Comparison of ENCODE assay signal across 15 mouse cellular contexts in genomic region chr9:71120924-71121323, GRCm38 (mm10). TPM values are rescaled to one million over a fixed set of nuclear protein-coding genes. Genes with fewer than 3 reads are reported as not detected.
"Had no signal": no experiment of that assay in that cellular context is flagged by ENCODE, and none has a peak within 500 bp of the region (broad histone marks: within the 10 kb centered on the region; RNA-seq: fewer than 3 reads in every experiment).

No protein-coding gene starts in this region.

- H3K27me3 ChIP-seq: hindbrain, embryonic 13.5 days; intestine, embryonic 15.5 days; liver, embryonic 15.5 days; midbrain, embryonic 12.5 days; neural tube, embryonic 13.5 days had no signal

- DNase-seq: kidney, adult 8-10 months; lung, postnatal 10 days; lung, postnatal 4 days; right cerebral cortex, adult 18-20 months; right cerebral cortex, postnatal 25 days; thymus, postnatal 36 days had no signal

- H3K27ac ChIP-seq: hindbrain, embryonic 13.5 days; intestine, embryonic 15.5 days; left cerebral cortex, adult 2 months; limb, embryonic 15.5 days; liver, embryonic 15.5 days; midbrain, embryonic 12.5 days; neural tube, embryonic 13.5 days had no signal

- H3K4me1 ChIP-seq: hindbrain, embryonic 13.5 days; intestine, embryonic 15.5 days; limb, embryonic 15.5 days; liver, embryonic 15.5 days; midbrain, embryonic 12.5 days; neural tube, embryonic 13.5 days had no signal

- H3K9ac ChIP-seq: hindbrain, embryonic 13.5 days; intestine, embryonic 15.5 days; limb, embryonic 15.5 days; liver, embryonic 15.5 days; midbrain, embryonic 12.5 days; neural tube, embryonic 13.5 days had no signal

- H3K4me3 ChIP-seq: hindbrain, embryonic 13.5 days; intestine, embryonic 15.5 days; left cerebral cortex, adult 2 months; limb, embryonic 15.5 days; liver, embryonic 15.5 days; midbrain, embryonic 12.5 days; neural tube, embryonic 13.5 days had no signal

- H3K36me3 ChIP-seq: hindbrain, embryonic 13.5 days; intestine, embryonic 15.5 days; limb, embryonic 15.5 days; midbrain, embryonic 12.5 days; neural tube, embryonic 13.5 days had no signal

- H3K9me3 ChIP-seq: hindbrain, embryonic 13.5 days; intestine, embryonic 15.5 days; limb, embryonic 15.5 days; liver, embryonic 15.5 days; midbrain, embryonic 12.5 days; neural tube, embryonic 13.5 days had no signal

- H3K4me2 ChIP-seq: hindbrain, embryonic 13.5 days; intestine, embryonic 15.5 days; limb, embryonic 15.5 days; liver, embryonic 15.5 days; midbrain, embryonic 12.5 days; neural tube, embryonic 13.5 days had no signal

- ATAC-seq: intestine, embryonic 15.5 days; midbrain, embryonic 16.5 days had no signal

RNA-seq across cellular contexts. Expression of gene Aqp9, which starts 47.6 kb away (rescaled TPM):
- polyA plus RNA-seq: limb, embryonic 11.5 days had no signal
